Mouse (Mus musculus) adrenal gland, postnatal 36 days (tissue): ENCODE measurements around the gene Mc3r. TPM values are rescaled to one million over a fixed set of nuclear protein-coding genes. Genes with fewer than 3 reads are reported as not detected.
A peak's percentile ranks its signal among the peaks of the same experiment; 100 is the strongest.

Source experiments
- DNase-seq, 2 experiments: peaks; one replicate each; pipeline ENCODE4 v3.0.0; 2021; ENCODE audit warnings: mixed read lengths in 1 of 2
- long read RNA-seq, 2 experiments: library from polyadenylated mRNA; stranded (forward); transcript quantifications; one replicate each; pipeline ENCODE4 v2.0.0; 2021; ENCODE audit warnings: borderline sequencing depth in 2 of 2
- total RNA-seq, 2 experiments: library from RNA; stranded (reverse); gene quantifications; 2 replicates each; pipeline ENCODE4 v1.2.3; 2021

The Mc3r gene
- not detected for total RNA-seq
- long read RNA-seq, experiment 1 = 0 reads
- long read RNA-seq, experiment 2 = 0 reads

GRCm38 (mm10) chr2:172248106-172248764, at the start of gene Mc3r:
Gene Mc3r (plus strand): TSS chr2:172248492.
- peak; percentile 75 to 80 for DNase-seq

DNA sequence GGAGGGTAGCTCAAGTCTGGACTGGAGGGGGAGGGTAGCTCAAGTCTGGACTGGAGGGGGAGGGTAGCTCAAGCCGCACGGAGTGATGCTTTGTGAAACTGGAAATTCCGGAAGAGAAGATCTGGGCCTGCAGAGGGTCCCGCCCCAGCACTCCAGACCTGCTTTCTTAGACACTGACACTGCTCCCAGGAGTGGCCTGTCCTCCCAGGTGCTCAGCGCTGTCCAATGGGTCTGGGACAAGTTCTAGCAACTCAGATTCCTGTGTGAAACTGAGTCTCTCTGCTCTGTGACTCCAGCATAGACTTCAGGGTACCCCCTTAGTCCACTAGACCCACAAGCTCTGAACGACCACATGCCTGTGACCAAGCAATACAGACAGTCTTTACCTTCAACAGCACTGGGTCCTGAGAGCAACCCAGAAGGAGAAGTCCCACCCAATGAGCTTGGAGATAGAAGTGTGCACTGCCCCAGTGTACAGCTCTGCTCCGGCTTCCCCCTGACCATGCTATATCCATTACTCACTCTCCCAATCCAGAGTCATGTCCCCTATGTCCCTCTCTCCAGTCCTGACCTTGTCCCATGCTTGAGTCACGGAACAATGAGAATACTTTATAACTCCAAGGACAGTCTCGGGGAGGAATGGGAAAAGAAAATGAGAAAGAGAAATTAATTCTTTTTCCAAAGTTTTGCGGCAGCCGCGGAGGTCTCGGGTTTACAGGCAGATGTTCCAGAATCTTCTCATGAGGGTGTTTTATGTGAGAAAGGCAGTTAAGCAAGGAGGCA, 46.1 kb upstream of the Mc3r start:
- DNase-seq = peak; percentile 17 to 31

GRCm38 (mm10) chr2:172207003-172207402, 41.3 kb upstream of the Mc3r start:
- DNase-seq = peak; percentile 75 to 82

- peak in 1 of 2 experiments; percentile 8 for DNase-seq
Measured at GRCm38 (mm10) chr2:172213480-172213879, 34.8 kb upstream of the Mc3r start.

GRCm38 (mm10) chr2:172214336-172214735, 34.0 kb upstream of the Mc3r start:
- no peak for DNase-seq

- peak; percentile 44 to 55 for DNase-seq
Measured at GRCm38 (mm10) chr2:172215508-172216162, 32.7 kb upstream of the Mc3r start.

DNA sequence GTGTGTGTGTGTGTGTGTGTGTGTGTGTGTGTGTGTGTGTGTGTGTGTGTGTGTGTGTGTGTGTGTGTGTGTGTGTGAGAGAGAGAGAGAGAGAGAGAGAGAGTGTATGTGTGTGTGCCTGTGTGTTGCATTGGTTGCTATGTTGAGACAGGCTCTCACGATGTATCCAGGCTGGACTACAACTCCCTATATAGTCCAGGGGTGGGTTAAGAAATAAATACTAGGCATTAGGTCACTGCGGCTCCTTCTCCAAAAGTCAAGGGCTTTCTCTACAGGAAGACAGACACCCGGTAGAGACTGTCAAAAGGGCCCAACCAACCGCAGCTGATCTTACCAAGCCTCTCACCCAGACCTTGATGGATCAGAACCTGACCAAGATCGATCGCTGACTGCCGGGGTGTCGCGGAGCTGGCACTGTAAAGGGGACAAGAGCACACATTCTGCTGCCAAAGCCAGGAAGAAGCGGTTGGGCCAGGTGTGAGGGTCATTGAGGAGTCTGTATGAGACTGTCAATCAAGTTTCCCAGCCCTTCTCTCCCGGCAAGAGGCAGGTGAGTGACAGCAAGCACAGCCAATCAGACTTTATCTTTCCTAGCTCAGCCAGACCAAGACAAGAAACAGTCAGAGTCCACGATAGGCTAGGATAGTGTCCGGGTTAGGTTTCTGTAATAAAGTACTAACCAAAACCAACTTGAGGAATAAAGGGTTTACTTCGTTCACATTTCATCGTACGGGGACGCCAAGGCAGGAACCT, 32.0 kb upstream of the Mc3r start:
- no peak for DNase-seq

- DNase-seq = no peak
Measured at GRCm38 (mm10) chr2:172217886-172218285, 30.4 kb upstream of the Mc3r start.

DNA sequence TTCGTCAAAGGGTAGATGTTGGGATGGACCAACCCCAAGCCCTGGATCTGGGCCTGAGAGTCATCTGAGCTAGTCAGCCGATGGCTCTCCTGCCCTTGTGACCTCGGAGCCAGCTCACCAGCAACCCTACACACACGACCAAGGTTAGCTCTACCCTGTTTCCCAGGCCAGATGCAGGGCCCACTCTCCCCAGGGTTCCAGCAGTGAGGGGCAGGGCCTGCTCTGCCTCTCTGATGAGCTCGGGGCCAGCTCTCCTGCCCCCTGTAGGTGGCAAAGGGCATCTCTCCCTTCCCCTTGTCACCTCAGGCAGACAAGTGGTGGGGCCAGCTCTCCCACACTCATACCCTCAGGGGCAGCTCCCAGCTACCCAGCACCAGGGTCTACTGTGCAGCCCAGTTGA, 29.1 kb upstream of the Mc3r start:
- no peak for DNase-seq

GRCm38 (mm10) chr2:172221656-172222393, 26.5 kb upstream of the Mc3r start:
- peak; percentile 68 to 73 for DNase-seq

DNA sequence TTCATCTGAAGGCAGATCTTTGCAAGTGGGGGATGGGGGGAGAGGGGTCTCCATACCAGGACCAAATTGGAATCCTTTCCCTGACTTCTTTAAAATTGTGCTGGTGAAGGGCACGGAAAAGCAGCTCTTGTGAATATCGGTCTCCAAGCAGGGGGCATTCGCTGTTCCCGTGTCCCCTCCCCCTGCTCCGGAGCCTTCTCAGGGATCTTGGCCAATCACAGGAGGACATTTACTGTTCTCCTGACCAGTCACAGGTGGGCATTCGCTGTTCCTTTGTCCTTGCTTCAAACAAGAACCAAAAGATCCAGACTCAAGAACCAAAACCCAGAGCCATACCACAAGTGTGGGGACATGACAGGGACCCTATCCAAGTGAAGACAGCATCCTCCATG, 25.9 kb upstream of the Mc3r start:
- peak in 1 of 2 experiments; percentile 45 for DNase-seq

GRCm38 (mm10) chr2:172222891-172223290, 25.4 kb upstream of the Mc3r start:
- DNase-seq = no peak

DNA sequence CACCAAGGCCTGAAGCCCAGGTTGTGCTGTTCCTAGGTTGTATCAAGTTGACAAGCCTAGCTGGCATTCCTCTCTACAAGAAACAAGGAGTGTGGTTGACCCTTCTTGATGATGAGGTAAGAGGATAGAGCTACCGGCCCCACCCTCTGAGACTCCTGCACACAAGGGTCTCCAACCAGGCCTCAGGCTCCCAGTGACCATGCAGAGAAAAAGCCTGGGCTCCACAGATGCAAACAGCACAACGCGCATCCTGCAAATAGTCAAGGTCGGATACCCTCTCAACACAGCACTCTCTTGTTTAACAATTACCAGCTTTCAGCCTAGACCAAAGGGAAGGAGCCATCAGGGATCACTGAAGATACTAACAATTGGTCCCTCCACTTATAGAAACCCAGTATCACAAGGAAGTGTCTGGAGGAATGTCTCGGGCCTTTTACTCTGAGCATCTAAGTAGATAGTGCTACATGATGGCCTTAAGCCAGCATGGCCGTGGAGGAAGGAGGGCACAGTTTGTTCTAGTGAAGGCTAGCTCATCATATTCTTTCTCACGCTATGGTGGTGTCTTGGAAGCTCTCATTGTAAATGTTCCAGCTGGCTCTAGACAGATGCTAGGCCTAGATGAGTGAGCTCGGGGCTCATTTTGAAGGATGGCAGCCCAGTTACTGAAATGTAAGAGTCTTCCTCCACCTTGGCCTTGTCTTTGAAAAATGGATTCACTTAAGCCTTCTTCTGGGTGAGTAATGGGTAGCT, 24.7 kb upstream of the Mc3r start:
- DNase-seq = no peak

DNA sequence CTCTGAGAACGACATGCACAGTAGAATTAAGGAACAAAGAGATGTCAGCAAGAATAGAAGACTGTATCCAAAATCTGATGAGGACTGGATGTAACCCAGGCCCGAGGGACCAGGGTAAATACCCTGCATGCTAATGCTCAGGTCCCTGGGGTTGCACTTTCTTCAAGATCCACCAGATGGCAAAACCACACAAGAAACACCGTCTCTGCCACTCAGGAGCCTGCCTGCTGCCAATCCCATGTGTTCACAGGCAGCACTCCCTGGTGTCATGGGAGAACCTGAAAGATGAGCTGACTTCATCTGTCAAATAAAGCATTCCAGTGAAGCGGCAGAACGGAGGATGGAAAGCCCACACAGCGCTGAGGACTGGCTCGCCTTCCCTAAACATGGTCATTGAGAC, 21.3 kb upstream of the Mc3r start:
- DNase-seq = peak; percentile 19 to 34

GRCm38 (mm10) chr2:172227808-172228207, 20.5 kb upstream of the Mc3r start:
- no peak for DNase-seq

GRCm38 (mm10) chr2:172229190-172229589, 19.1 kb upstream of the Mc3r start:
- DNase-seq = no peak

GRCm38 (mm10) chr2:172230126-172230525, 18.2 kb upstream of the Mc3r start:
- DNase-seq = no peak

- DNase-seq = no peak
Measured at GRCm38 (mm10) chr2:172238220-172238619, 10.1 kb upstream of the Mc3r start.

- peak; percentile 72 for DNase-seq
Measured at GRCm38 (mm10) chr2:172241031-172241430, 7.3 kb upstream of the Mc3r start.

GRCm38 (mm10) chr2:172245497-172245896, 2.8 kb upstream of the Mc3r start:
- DNase-seq = no peak

DNA sequence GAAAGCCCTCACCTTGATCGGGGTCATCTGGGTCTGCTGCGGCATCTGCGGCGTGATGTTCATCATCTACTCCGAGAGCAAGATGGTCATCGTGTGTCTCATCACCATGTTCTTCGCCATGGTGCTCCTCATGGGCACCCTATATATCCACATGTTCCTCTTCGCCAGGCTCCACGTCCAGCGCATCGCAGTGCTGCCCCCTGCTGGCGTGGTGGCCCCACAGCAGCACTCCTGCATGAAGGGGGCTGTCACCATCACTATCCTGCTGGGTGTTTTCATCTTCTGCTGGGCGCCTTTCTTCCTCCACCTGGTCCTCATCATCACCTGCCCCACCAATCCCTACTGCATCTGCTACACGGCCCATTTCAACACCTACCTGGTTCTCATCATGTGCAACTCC, 1.0 kb downstream of the Mc3r start:
- peak; percentile 12 to 18 for DNase-seq
